Mouse (Mus musculus) forebrain, embryonic 12.5 days (tissue): ENCODE measurements around the gene Napa. TPM values are rescaled to one million over a fixed set of nuclear protein-coding genes. Genes with fewer than 3 reads are reported as not detected.

Experiments
- ATAC-seq: fragments of 200-750 bp; cut with Nextera tagmentation; 2 replicates; pipeline ENCODE4 v1.8.0; 2017; ENCODE audit warnings: moderate TSS enrichment; ENCODE audit not compliant: low FRiP score
- H3K27ac ChIP-seq: fragments of 300-500 bp; sonication (generic); 2 replicates; pipeline ENCODE4 v1.5.1; 2016; ENCODE audit warnings: mild to moderate bottlenecking
- H3K27me3 ChIP-seq: fragments of 300-500 bp; sonication (generic); 2 replicates; pipeline ENCODE4 v1.6.1; 2016; ENCODE audit warnings: mild to moderate bottlenecking
- H3K36me3 ChIP-seq: fragments of 300-500 bp; sonication (generic); replicated peaks from 2 replicates; pipeline ENCODE4 v1.6.1; 2016; ENCODE audit warnings: mild to moderate bottlenecking
- H3K4me1 ChIP-seq: fragments of 300-500 bp; sonication (generic); 2 replicates; pipeline ENCODE4 v1.6.1; 2016
- H3K4me2 ChIP-seq: fragments of 300-500 bp; sonication (generic); 2 replicates; pipeline ENCODE4 v1.6.1; 2016; ENCODE audit warnings: mild to moderate bottlenecking, moderate library complexity
- H3K4me3 ChIP-seq: fragments of 300-500 bp; sonication (generic); replicated peaks from 2 replicates; pipeline ENCODE4 v1.5.1; 2016; ENCODE audit warnings: mild to moderate bottlenecking
- H3K9ac ChIP-seq: fragments of 300-500 bp; sonication (generic); 2 replicates; pipeline ENCODE4 v1.6.1; 2016; ENCODE audit warnings: mild to moderate bottlenecking
- H3K9me3 ChIP-seq: fragments of 300-500 bp; sonication (generic); 2 replicates; pipeline ENCODE4 v1.6.1; 2016
- WGBS: fragments of 180-500 bp; shearing (Covaris S2); methylation state at CpG from one replicate; pipeline ENCODE4 v1.1.7; 2016; 5-methylcytosine and 5-hydroxymethylcytosine counted together
- polyA plus RNA-seq: library from polyadenylated mRNA; unstranded; fragments of >200 nt; fragmentation: Nextera tagmentation; extraction: Ambion mirVana; gene quantifications from 2 replicates; pipeline ENCODE4 v1.2.1, GENCODE M21; 2016

Gene Napa
- 150 and 156 TPM in 2 replicates for polyA plus RNA-seq

- peak; percentile 99 for ATAC-seq
Measured at GRCm38 (mm10) chr7:16098021-16099017, at the start of gene Napa. TSS of gene Napa (plus strand) at chr7:16098458.

GRCm38 (mm10) chr7:16048675-16049575 lies 49.3 kb upstream of the Napa start:
- no peaks in the 10 kb centered on the region for H3K9me3 ChIP-seq
- peak overlapping the region; percentile 87 for H3K9ac ChIP-seq
- peak overlapping the region; percentile 90 for H3K4me3 ChIP-seq
- H3K27me3 ChIP-seq: no peaks in the 10 kb centered on the region
- no peak for ATAC-seq
- peak overlapping the region; percentile 69 for H3K4me2 ChIP-seq
- no peaks in the 10 kb centered on the region; the same call in 1 of the 2 replicates for H3K36me3 ChIP-seq
- peaks cover 46% of the 10 kb centered on the region for H3K4me1 ChIP-seq
- 9% methylated on average over 36 of the region's 36 CpGs for WGBS
- H3K27ac ChIP-seq: peak overlapping the region; percentile 75

More at GRCm38 (mm10) chr7:16098021-16099017, at the start of gene Napa:
- H3K4me3 ChIP-seq: peak within 1 kb of the TSS; percentile 75
- peaks cover 27% of the 10 kb centered on the region for H3K4me1 ChIP-seq
- H3K27ac ChIP-seq: peak within 1 kb of the TSS; percentile 78
- H3K4me2 ChIP-seq: peak within 1 kb of the TSS; percentile 74
- peaks cover 11% of the 10 kb centered on the region for H3K27me3 ChIP-seq
- WGBS: under 1% methylated on average over 68 of the region's 68 CpGs
- H3K36me3 ChIP-seq: 0 out of 2 replicates have a peak, but pooled peaks cover 11% of the 10 kb centered on the region
- H3K9me3 ChIP-seq: no peaks in the 10 kb centered on the region
- peak within 1 kb of the TSS; percentile 90 for H3K9ac ChIP-seq

- Histone ChIP-seq H3K9ac (peak overlapping the region; percentile 87), H3K27me3 (no peaks in the 10 kb centered on the region), H3K4me2 (peak overlapping the region; percentile 69), H3K36me3 (no peaks in the 10 kb centered on the region; the same call in 1 of the 2 replicates), H3K4me3 (peak overlapping the region; percentile 90), H3K4me1 (peaks cover 40% of the 10 kb centered on the region), H3K27ac (no peak overlapping the region), H3K9me3 (no peaks in the 10 kb centered on the region)
- 82% methylated on average over 7 of the region's 7 CpGs for WGBS
- ATAC-seq: no peak
Measured at GRCm38 (mm10) chr7:16049576-16049915, 48.7 kb upstream of the Napa start.

DNA sequence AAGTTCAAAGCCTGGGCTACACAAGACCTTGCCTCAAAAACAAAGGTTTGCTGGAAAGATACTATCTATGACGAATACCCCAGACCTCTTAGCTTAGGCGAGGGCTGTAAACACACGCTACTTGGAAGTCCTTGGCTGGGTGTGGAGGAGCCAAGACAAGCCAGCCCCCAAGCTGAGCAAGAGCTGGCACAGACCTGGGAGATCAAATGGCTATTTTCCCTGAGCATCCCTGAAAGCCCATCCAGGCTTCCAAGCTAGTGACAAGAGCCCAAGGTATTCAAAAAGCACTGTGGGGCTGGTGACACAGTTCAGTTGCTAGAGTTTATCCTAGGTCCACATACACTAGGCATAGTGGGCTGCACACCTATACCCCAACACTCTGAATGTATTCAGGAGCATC lies 47.7 kb upstream of the Napa start:
- H3K4me2 ChIP-seq: no peak overlapping the region
- 95% methylated on average over 3 of the region's 3 CpGs for WGBS

DNA sequence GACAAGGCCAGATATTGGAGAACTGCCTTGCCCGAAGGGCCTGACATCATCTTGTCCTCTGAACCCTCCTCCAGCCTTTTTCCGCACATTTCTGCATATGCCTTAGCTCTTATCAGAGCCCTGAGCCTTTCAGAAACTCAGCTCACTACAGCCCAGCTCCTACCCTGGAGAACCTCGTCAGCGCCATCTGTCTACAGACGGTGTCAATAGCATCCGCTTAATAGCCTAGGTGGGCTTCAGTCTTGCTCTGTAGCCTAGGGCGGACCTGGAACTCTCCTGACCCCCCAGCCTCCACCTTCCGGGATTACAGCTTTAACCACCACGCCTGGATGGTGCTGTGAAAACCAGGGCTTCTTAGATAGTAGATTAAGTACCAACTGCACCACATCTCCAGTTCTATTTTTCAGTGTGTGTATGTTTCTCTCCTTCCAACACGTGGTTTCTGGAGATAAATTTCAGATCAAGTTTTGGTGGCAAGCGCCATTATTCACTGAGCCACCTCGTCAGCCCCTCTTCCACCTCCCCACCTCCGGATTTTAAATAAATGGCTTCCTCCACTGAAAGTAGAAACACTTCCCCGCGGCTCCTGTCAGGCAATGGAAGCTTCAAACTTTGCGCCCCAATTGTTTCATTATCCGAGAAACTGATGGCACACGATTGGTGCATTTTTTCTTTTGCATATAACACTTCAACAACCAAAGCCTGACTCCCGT lies 46.2 kb upstream of the Napa start:
- 0 out of 2 replicates have a peak, but pooled peaks cover 5% of the 10 kb centered on the region for H3K27me3 ChIP-seq
- ATAC-seq: no peak
- peak overlapping the region; percentile 57 for H3K9ac ChIP-seq
- H3K4me1 ChIP-seq: peaks cover 24% of the 10 kb centered on the region
- no peaks in the 10 kb centered on the region for H3K9me3 ChIP-seq
- H3K4me3 ChIP-seq: peak overlapping the region; percentile 46
- peak overlapping the region; percentile 83 for H3K27ac ChIP-seq
- no peaks in the 10 kb centered on the region for H3K36me3 ChIP-seq
- WGBS: 9% methylated on average over 19 of the region's 19 CpGs
- peak overlapping the region; percentile 63 for H3K4me2 ChIP-seq

More for the DNA sequence above, 47.7 kb upstream of the Napa start:
- Histone ChIP-seq H3K27me3 (no peaks in the 10 kb centered on the region), H3K27ac (no peak overlapping the region), H3K4me3 (no peak overlapping the region), H3K9me3 (no peaks in the 10 kb centered on the region), H3K36me3 (no peaks in the 10 kb centered on the region), H3K9ac (no peak overlapping the region), H3K4me1 (peaks cover 30% of the 10 kb centered on the region)
- no peak for ATAC-seq

DNA sequence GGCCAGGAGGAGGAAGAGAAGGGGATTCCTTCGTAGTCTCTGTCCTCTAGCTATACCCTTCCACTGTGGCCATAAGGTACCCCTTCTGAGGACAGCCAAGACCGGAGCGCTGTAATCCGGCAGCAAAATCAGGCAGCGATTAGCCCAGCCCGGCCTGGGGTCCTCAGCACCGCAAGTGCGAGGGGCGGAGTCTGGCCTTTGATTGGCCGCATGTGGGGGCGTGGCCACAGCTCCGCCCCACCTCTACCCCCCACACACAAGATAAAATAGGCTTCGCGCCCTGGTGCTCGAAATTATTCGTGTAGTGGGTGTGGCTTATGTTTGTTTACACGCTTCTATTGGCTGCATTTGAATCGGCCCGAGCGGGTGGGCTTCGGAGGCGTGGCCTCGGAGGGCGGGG lies 45.6 kb upstream of the Napa start:
- Histone ChIP-seq H3K9ac (peak overlapping the region; percentile 57), H3K4me2 (peak overlapping the region; percentile 63), H3K4me1 (peaks cover 24% of the 10 kb centered on the region), H3K36me3 (no peaks in the 10 kb centered on the region), H3K9me3 (no peaks in the 10 kb centered on the region), H3K27me3 (0 out of 2 replicates have a peak, but pooled peaks cover 5% of the 10 kb centered on the region), H3K27ac (peak overlapping the region; percentile 83), H3K4me3 (peak overlapping the region; percentile 46)
- WGBS: under 1% methylated on average over 24 of the region's 24 CpGs
- peak; percentile 88 for ATAC-seq

DNA sequence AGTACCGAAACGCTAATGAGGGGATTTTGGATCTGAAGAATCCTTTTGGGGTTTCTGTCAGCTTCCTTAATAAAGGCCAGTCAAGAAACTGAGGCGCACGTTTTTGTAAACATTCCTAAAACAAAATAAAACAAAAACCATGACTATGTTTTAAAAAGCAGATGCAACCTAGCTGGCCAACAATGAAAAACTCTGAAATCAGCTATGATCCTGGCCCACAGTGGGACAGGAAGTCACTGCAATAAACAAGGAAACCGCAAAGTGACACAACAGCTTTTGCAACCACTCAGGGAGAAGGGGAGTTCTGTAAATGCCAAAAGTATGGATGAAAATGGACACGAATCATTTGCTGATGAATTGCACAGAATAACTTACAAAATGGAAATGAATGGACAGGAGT lies 45.2 kb upstream of the Napa start:
- no peak for ATAC-seq
- peaks cover 24% of the 10 kb centered on the region for H3K4me1 ChIP-seq
- peak overlapping the region; percentile 46 for H3K4me3 ChIP-seq
- H3K9me3 ChIP-seq: no peaks in the 10 kb centered on the region
- H3K36me3 ChIP-seq: no peaks in the 10 kb centered on the region
- no peak overlapping the region for H3K9ac ChIP-seq
- 18% methylated on average over 6 of the region's 6 CpGs for WGBS
- 0 out of 2 replicates have a peak, but pooled peaks cover 5% of the 10 kb centered on the region for H3K27me3 ChIP-seq
- H3K4me2 ChIP-seq: peak overlapping the region; percentile 63
- H3K27ac ChIP-seq: 0 out of 2 replicates have a peak overlapping the region, but pooled peaks have one; percentile 83

GRCm38 (mm10) chr7:16054966-16055365 lies 43.3 kb upstream of the Napa start:
- Histone ChIP-seq H3K9me3 (no peaks in the 10 kb centered on the region), H3K27ac (no peak overlapping the region), H3K4me2 (no peak overlapping the region), H3K27me3 (peaks cover 16% of the 10 kb centered on the region), H3K36me3 (no peaks in the 10 kb centered on the region), H3K4me1 (peaks cover 11% of the 10 kb centered on the region), H3K9ac (no peak overlapping the region), H3K4me3 (no peak overlapping the region)
- ATAC-seq: no peak
- WGBS: 71% methylated on average over 4 of the region's 4 CpGs

GRCm38 (mm10) chr7:16055665-16056064 lies 42.6 kb upstream of the Napa start:
- H3K9ac ChIP-seq: no peak overlapping the region
- H3K27ac ChIP-seq: no peak overlapping the region
- H3K4me2 ChIP-seq: no peak overlapping the region
- H3K9me3 ChIP-seq: no peaks in the 10 kb centered on the region
- H3K4me3 ChIP-seq: no peak overlapping the region
- H3K36me3 ChIP-seq: no peaks in the 10 kb centered on the region
- H3K27me3 ChIP-seq: peaks cover 23% of the 10 kb centered on the region
- H3K4me1 ChIP-seq: peaks cover 7% of the 10 kb centered on the region
- WGBS: 87% methylated on average over 6 of the region's 6 CpGs
- ATAC-seq: no peak

- no peak overlapping the region for H3K4me2 ChIP-seq
- peaks cover 5% of the 10 kb centered on the region for H3K9me3 ChIP-seq
- H3K4me3 ChIP-seq: no peak overlapping the region
- no peak for ATAC-seq
- no peaks in the 10 kb centered on the region for H3K36me3 ChIP-seq
- H3K27ac ChIP-seq: no peak overlapping the region
- WGBS: 32% methylated on average over 5 of the region's 5 CpGs
- H3K27me3 ChIP-seq: peaks cover 32% of the 10 kb centered on the region
- H3K9ac ChIP-seq: no peak overlapping the region
- peaks cover 7% of the 10 kb centered on the region for H3K4me1 ChIP-seq
Measured at GRCm38 (mm10) chr7:16056459-16057135, 41.7 kb upstream of the Napa start.

- peaks cover 37% of the 10 kb centered on the region for H3K27me3 ChIP-seq
- no peak for ATAC-seq
- H3K27ac ChIP-seq: no peak overlapping the region
- no peak overlapping the region for H3K9ac ChIP-seq
- no peak overlapping the region for H3K4me3 ChIP-seq
- H3K4me2 ChIP-seq: no peak overlapping the region
- no peaks in the 10 kb centered on the region for H3K36me3 ChIP-seq
- H3K9me3 ChIP-seq: peaks cover 10% of the 10 kb centered on the region
- peaks cover 2% of the 10 kb centered on the region for H3K4me1 ChIP-seq
- WGBS: 73% methylated on average over 2 of the region's 2 CpGs
Measured at GRCm38 (mm10) chr7:16057136-16057534, 41.1 kb upstream of the Napa start.
